Mouse (Mus musculus): ENCODE measurements around the gene Numb.

DNA sequence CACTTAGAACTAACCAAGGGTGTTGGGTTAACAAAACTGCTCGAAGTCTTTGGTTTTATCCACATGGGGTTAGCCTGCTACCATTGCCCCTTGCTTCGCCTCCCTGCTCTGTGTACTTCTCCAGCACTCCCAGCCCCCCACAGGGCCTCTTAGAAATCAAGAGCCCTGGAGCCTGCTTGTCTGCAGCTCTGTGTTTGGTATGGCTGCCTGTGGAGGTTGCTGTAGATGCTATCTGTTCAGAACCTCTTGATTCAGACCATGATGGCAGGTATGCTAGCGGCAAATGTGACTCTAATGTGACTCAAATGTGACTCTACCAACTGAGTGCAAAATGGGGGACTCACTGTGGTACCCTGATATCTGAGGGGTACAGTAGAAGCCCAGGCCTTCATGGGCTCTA is 2.6 kb upstream of the Numb start:
- TF ChIP-seq POLR2A (IDR thresholded peaks at IDR 0.05; ENCODE audit: extremely low read depth, insufficient read depth, low read length): no peak
- no peak for TF ChIP-seq CTCF (IDR thresholded peaks at IDR 0.05; ENCODE audit: extremely low read depth, insufficient read depth, low read length)

Measured in cortical plate, adult 2 months (tissue).